Mouse (Mus musculus) cortical plate, adult 2 months (tissue): ENCODE results near the gene Lrfn5. TPM values are rescaled to one million over a fixed set of nuclear protein-coding genes. Genes with fewer than 3 reads are reported as not detected.

Experiments
- H3K27ac ChIP-seq: fragments of 200-500 bp; 2 replicates; pipeline ENCODE4 v1.5.1; 2012; ENCODE audit warnings: low read length, control low read depth, inconsistent platforms; ENCODE audit not compliant: insufficient read depth
- H3K4me1 ChIP-seq: fragments of 200-500 bp; 2 replicates; pipeline ENCODE4 v1.6.1; 2011; ENCODE audit warnings: low read length; ENCODE audit not compliant: control insufficient read depth, insufficient read depth
- H3K4me3 ChIP-seq: fragments of 200-500 bp; 2 replicates; pipeline ENCODE4 v1.5.1; 2011; ENCODE audit warnings: mild to moderate bottlenecking, low read length, control low read depth; ENCODE audit not compliant: insufficient read depth
- CTCF ChIP-seq: fragments of 200-500 bp; IDR thresholded peaks from 2 replicates; pipeline ENCODE4 v1.5.1; 2011; ENCODE audit warnings: mild to moderate bottlenecking, control low read depth, low read length; ENCODE audit not compliant: insufficient read depth; ENCODE audit errors: extremely low read depth
- POLR2A ChIP-seq: fragments of 200-500 bp; IDR thresholded peaks from 2 replicates; pipeline ENCODE4 v1.6.1; 2011; ENCODE audit warnings: mild to moderate bottlenecking, low read length, control low read depth; ENCODE audit not compliant: insufficient read depth; ENCODE audit errors: extremely low read depth
- polyA plus RNA-seq: library from polyadenylated mRNA; depleted of rRNA; stranded (reverse); fragments of >200 nt; gene quantifications from 2 replicates; pipeline ENCODE4 v1.2.3, GENCODE M21; 2012

Lrfn5 gene
- polyA plus RNA-seq, 1 experiment, result 51.8 TPM

DNA sequence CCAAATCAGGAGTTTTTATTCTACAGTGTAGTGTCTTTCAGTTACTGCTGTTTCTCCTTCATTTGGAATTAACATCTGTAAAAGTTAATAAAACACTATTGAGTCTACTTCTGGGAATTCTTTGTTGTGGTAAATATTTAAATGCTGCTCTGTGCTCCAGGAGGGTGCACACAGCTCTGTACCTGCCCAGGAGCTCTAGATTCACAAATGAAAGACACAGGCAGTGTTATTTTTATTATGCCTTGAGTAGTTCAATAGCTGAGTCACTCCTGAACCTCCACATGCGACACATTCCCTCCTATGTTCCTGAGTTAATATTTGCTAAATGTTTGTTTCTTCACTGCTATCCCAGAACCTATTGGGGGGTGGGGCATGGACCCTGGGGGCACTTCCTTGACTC lies 87.1 kb downstream of the Lrfn5 start:
- Histone ChIP-seq H3K27ac (no peak overlapping the region), H3K4me1 (no peaks in the 10 kb centered on the region), H3K4me3 (no peak overlapping the region)
- no peak for TF ChIP-seq CTCF
- no peak for TF ChIP-seq POLR2A

DNA sequence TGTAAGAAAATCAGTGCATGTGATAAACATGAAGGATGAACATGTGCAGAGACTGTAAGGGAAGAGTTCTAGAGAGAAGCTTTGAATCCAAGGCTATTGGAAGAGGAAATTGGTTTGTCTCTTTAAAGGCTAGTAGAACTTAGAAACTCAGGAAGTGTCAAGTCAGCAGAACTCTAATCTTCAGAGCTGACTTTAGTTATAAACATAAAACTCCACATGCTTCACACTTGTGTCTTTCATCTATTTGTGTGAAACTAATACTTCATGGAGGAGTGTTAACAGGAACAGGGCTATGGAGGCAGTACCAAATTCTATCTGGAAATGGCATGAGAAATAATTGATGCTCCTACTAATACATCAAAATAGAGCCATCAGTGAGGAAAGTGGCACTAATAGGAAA lies 101.6 kb downstream of the Lrfn5 start:
- Histone ChIP-seq H3K4me1 (no peaks in the 10 kb centered on the region), H3K27ac (no peak overlapping the region), H3K4me3 (no peak overlapping the region)
- TF ChIP-seq CTCF (no peak), POLR2A (no peak)

- TF ChIP-seq POLR2A (no peak), CTCF (no peak)
- Histone ChIP-seq H3K4me1 (no peaks in the 10 kb centered on the region), H3K4me3 (no peak overlapping the region), H3K27ac (no peak overlapping the region)
Measured at GRCm38 (mm10) chr12:61654380-61654779, 131.4 kb downstream of the Lrfn5 start.

- no peak overlapping the region for H3K4me3 ChIP-seq
- peak; percentile 19; the same call in 1 of the 2 replicates for TF ChIP-seq CTCF
- TF ChIP-seq POLR2A, result no peak
- H3K4me1 ChIP-seq, result no peaks in the 10 kb centered on the region
- H3K27ac ChIP-seq, result no peak overlapping the region
Measured at GRCm38 (mm10) chr12:61723158-61723557, 200.2 kb downstream of the Lrfn5 start.

GRCm38 (mm10) chr12:61807073-61807605 lies 284.2 kb downstream of the Lrfn5 start:
- H3K4me1 ChIP-seq, result no peaks in the 10 kb centered on the region
- H3K4me3 ChIP-seq, result no peak overlapping the region
- TF ChIP-seq POLR2A (no peak), CTCF (no peak)
- no peak overlapping the region for H3K27ac ChIP-seq

- TF ChIP-seq CTCF (no peak), POLR2A (no peak)
- Histone ChIP-seq H3K4me1 (no peaks in the 10 kb centered on the region), H3K4me3 (no peak overlapping the region), H3K27ac (no peak overlapping the region)
Measured at GRCm38 (mm10) chr12:61823601-61824000, 300.7 kb downstream of the Lrfn5 start.

DNA sequence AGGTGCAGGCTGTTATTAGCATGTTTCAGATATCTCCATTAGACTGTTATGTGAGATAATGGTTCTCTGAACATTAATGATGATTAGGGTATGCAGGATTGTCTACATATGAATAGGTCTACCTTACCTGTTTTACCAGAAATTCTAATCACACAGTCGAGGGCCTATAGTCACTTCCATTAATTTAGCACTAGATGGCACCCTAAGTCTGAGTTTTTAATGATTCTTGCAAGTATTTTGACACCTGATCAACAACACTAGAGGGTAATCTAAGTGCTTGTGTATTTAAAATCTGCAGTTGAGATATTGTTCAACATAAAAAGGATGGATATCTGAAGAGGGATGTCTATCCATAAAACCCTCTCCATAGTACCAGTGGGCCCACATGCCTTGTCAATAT lies 303.4 kb downstream of the Lrfn5 start:
- TF ChIP-seq POLR2A (no peak), CTCF (no peak)
- no peak overlapping the region for H3K4me3 ChIP-seq
- no peak overlapping the region for H3K27ac ChIP-seq
- no peaks in the 10 kb centered on the region for H3K4me1 ChIP-seq

DNA sequence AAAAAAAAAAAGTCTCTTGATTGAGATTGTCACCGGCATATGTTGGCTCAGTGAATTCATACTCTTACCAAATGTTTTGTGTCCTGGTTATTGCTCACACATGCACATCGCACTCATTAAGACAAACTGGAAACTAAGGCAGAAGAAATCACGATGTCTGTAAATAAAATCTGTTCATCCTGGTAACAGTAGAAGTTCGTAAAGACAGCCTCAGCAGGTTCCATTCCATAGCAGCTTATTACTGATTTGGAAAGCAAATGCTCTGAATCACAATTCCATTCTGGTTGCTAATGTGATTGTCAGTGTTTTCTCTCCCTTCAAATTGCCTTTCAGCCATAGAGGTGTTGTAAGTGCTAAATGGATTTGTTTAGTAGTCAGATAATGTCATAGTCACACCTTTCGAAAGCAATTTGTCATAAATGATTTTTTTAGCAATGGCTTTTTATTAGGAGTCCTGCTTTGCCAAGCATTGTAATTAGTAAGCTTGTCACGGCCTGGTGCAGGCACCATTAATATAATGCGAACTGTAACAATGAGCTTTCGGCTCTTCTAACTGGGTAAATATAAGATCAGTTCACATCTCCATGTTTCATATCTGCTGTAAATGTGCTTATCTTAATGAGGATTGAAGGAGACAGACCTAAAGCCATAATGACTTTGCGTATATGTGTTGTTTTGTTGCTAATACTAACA lies 319.8 kb downstream of the Lrfn5 start:
- Histone ChIP-seq H3K27ac (no peak overlapping the region), H3K4me3 (no peak overlapping the region), H3K4me1 (no peaks in the 10 kb centered on the region)
- TF ChIP-seq CTCF (no peak), POLR2A (no peak)

DNA sequence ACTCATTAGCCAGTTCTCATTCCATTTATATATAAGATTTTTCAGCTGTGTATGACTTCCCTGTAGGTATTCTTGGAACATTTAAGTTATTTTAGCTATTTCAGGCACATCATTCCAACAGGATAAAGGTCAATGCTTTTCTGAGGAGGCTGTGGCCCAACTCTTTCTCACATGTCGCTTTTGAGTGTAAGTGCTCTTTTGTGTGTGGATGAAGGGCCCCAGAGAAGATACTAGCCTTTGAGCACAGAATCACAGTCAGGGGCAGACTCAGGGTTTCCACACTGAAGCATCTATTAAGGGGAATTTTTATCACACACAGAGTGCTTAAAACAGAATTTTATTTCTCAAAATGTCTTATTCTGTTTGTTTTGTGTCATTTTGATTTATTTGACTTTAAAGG lies 331.2 kb downstream of the Lrfn5 start:
- Histone ChIP-seq H3K27ac (no peak overlapping the region), H3K4me1 (no peaks in the 10 kb centered on the region; the same call in 1 of the 2 replicates), H3K4me3 (no peak overlapping the region)
- no peak for TF ChIP-seq CTCF
- TF ChIP-seq POLR2A, result no peak
